Mouse (Mus musculus) testis, adult 2 months (tissue): ENCODE measurements at regions not wholly inside any gene's neighbourhood (a gene's known extent, or its start where the extent isn't known, plus 50 kb on each side); places are given as distances from the start of the nearest gene placed in this dataset.

Experiments used
- CTCF ChIP-seq: fragments of 200-500 bp; IDR thresholded peaks from 2 replicates; pipeline ENCODE4 v1.5.1; 2012; ENCODE audit warnings: low read depth, mild to moderate bottlenecking, inconsistent platforms, low read length, moderate library complexity; ENCODE audit not compliant: control insufficient read depth, insufficient read depth, insufficient replicate concordance
- POLR2A ChIP-seq: fragments of 200-500 bp; IDR thresholded peaks from 2 replicates; pipeline ENCODE4 v1.6.1; 2012; ENCODE audit warnings: low read depth, mild to moderate bottlenecking, inconsistent platforms, low read length, moderate library complexity; ENCODE audit not compliant: control insufficient read depth

GRCm38 (mm10) chr16:3240982-3241719, 349.7 kb upstream of the Olfr161 start:
- TF ChIP-seq POLR2A (no peak), CTCF (no peak)
